Mouse (Mus musculus): ENCODE data around the gene Ccdc154. TPM values are rescaled to one million over a fixed set of nuclear protein-coding genes. Genes with fewer than 3 reads are reported as not detected.
"Not testable (repeated sequence)": the region's sequence is repeated elsewhere in the genome, so short reads cannot be mapped to it uniquely, and the experiment has no call there.

Gene Ccdc154
- not detected in 2 replicates for polyA plus RNA-seq (2015; fragmentation: Nextera tagmentation; extraction: Ambion mirVana)

- ATAC-seq = no peak
- Histone ChIP-seq H3K27ac (no peak within 1 kb of the TSS), H3K9me3 (replicated peaks) (no peaks in the 10 kb centered on the region), H3K36me3 (ENCODE audit: poor library complexity, severe bottlenecking) (peaks cover 48% of the 10 kb centered on the region), H3K4me3 (no peak within 1 kb of the TSS), H3K9ac (no peak within 1 kb of the TSS), H3K4me1 (no peaks in the 10 kb centered on the region), H3K27me3 (no peaks in the 10 kb centered on the region), H3K4me2 (no peak within 1 kb of the TSS)
- WGBS = 93% methylated on average over 1 of the region's 1 CpGs
These were observed at the start of gene Ccdc154 for GRCm38 (mm10) chr17:25162161-25162560. Gene Ccdc154, plus strand, starts transcription at chr17:25162461.

- Histone ChIP-seq H3K27ac (peak overlapping the region; percentile 89), H3K4me1 (peaks cover 18% of the 10 kb centered on the region)
These were observed 47.2 kb upstream of the Ccdc154 start for GRCm38 (mm10) chr17:25114908-25115645.

GRCm38 (mm10) chr17:25115664-25116432, 46.4 kb upstream of the Ccdc154 start, which contains the start of gene Telo2:
Gene Telo2, minus strand, starts transcription at chr17:25115967.
- Histone ChIP-seq H3K27me3 (peaks cover 4% of the 10 kb centered on the region), H3K4me1 (peaks cover 18% of the 10 kb centered on the region), H3K9ac (peak within 1 kb of the TSS; percentile 76), H3K36me3 (ENCODE audit: poor library complexity, severe bottlenecking) (peaks cover 27% of the 10 kb centered on the region), H3K4me2 (peak within 1 kb of the TSS; percentile 97), H3K9me3 (replicated peaks) (no peaks in the 10 kb centered on the region), H3K27ac (peak within 1 kb of the TSS; percentile 89), H3K4me3 (peak within 1 kb of the TSS; percentile 58)
- WGBS = 4% methylated on average over 40 of the region's 40 CpGs
- ATAC-seq = peak; percentile 94

More at GRCm38 (mm10) chr17:25114908-25115645, 47.2 kb upstream of the Ccdc154 start:
- H3K9ac ChIP-seq = peak overlapping the region; percentile 76
- H3K27me3 ChIP-seq = peaks cover 4% of the 10 kb centered on the region
- H3K4me3 ChIP-seq = peak overlapping the region; percentile 58
- peaks cover 35% of the 10 kb centered on the region for H3K36me3 ChIP-seq (ENCODE audit: poor library complexity, severe bottlenecking)
- H3K9me3 ChIP-seq (replicated peaks) = no peaks in the 10 kb centered on the region
- peak overlapping the region; percentile 97 for H3K4me2 ChIP-seq
- no peak for ATAC-seq
- 13% methylated on average over 23 of the region's 23 CpGs for WGBS

- no peak for ATAC-seq
- peaks cover 15% of the 10 kb centered on the region for H3K36me3 ChIP-seq (ENCODE audit: poor library complexity, severe bottlenecking)
- 34% methylated on average over 4 of the region's 4 CpGs for WGBS
- H3K9ac ChIP-seq = no peak overlapping the region
- no peak overlapping the region for H3K27ac ChIP-seq
- H3K27me3 ChIP-seq = peaks cover 7% of the 10 kb centered on the region
- peak overlapping the region; percentile 7; the same call in 1 of the 2 replicates for H3K4me2 ChIP-seq
- no peak overlapping the region for H3K4me3 ChIP-seq
- H3K9me3 ChIP-seq (replicated peaks) = no peaks in the 10 kb centered on the region
- peaks cover 14% of the 10 kb centered on the region for H3K4me1 ChIP-seq
These were observed 45.0 kb upstream of the Ccdc154 start for GRCm38 (mm10) chr17:25117263-25117662.

GRCm38 (mm10) chr17:25120406-25120805, 41.9 kb upstream of the Ccdc154 start, which contains the start of gene Ptx4:
Gene Ptx4, plus strand, starts transcription at chr17:25120760.
- no peak within 1 kb of the TSS for H3K27ac ChIP-seq
- 44% methylated on average over 3 of the region's 3 CpGs for WGBS

GRCm38 (mm10) chr17:25123979-25124378, 38.3 kb upstream of the Ccdc154 start:
- Histone ChIP-seq H3K27ac (no peak overlapping the region), H3K36me3 (ENCODE audit: poor library complexity, severe bottlenecking) (no peaks in the 10 kb centered on the region), H3K27me3 (peaks cover 11% of the 10 kb centered on the region), H3K4me3 (no peak overlapping the region), H3K4me2 (no peak overlapping the region), H3K4me1 (no peaks in the 10 kb centered on the region), H3K9me3 (replicated peaks) (no peaks in the 10 kb centered on the region), H3K9ac (no peak overlapping the region)
- ATAC-seq = no peak
- WGBS = 29% methylated on average over 7 of the region's 7 CpGs

More at GRCm38 (mm10) chr17:25120406-25120805, 41.9 kb upstream of the Ccdc154 start, which contains the start of gene Ptx4:
- Histone ChIP-seq H3K4me3 (no peak within 1 kb of the TSS), H3K9ac (no peak within 1 kb of the TSS), H3K4me2 (no peak within 1 kb of the TSS), H3K9me3 (replicated peaks) (no peaks in the 10 kb centered on the region), H3K27me3 (peaks cover 13% of the 10 kb centered on the region), H3K36me3 (ENCODE audit: poor library complexity, severe bottlenecking) (no peaks in the 10 kb centered on the region), H3K4me1 (peaks cover 5% of the 10 kb centered on the region)
- no peak for ATAC-seq

GRCm38 (mm10) chr17:25125442-25126060, 36.7 kb upstream of the Ccdc154 start:
- H3K36me3 ChIP-seq (ENCODE audit: poor library complexity, severe bottlenecking); H3K4me3 ChIP-seq; H3K27ac ChIP-seq; H3K4me1 ChIP-seq; H3K27me3 ChIP-seq; H3K9ac ChIP-seq; ATAC-seq; H3K4me2 ChIP-seq; H3K9me3 ChIP-seq (replicated peaks): not testable (repeated sequence)
- WGBS = 75% methylated on average over 3 of the region's 3 CpGs

GRCm38 (mm10) chr17:25127079-25127478, 35.2 kb upstream of the Ccdc154 start:
- Histone ChIP-seq H3K4me3 (no peak overlapping the region), H3K4me2 (no peak overlapping the region), H3K36me3 (ENCODE audit: poor library complexity, severe bottlenecking) (no peaks in the 10 kb centered on the region)

GRCm38 (mm10) chr17:25127681-25128080, 34.6 kb upstream of the Ccdc154 start:
- Histone ChIP-seq H3K36me3 (ENCODE audit: poor library complexity, severe bottlenecking) (no peaks in the 10 kb centered on the region), H3K9ac (no peak overlapping the region), H3K4me3 (no peak overlapping the region), H3K27ac (no peak overlapping the region), H3K9me3 (replicated peaks) (no peaks in the 10 kb centered on the region), H3K27me3 (peaks cover 4% of the 10 kb centered on the region; the same call in 1 of the 2 replicates), H3K4me2 (no peak overlapping the region), H3K4me1 (no peaks in the 10 kb centered on the region)
- ATAC-seq = no peak
- WGBS = 68% methylated on average over 9 of the region's 9 CpGs

More at GRCm38 (mm10) chr17:25127079-25127478, 35.2 kb upstream of the Ccdc154 start:
- Histone ChIP-seq H3K9ac (no peak overlapping the region), H3K27me3 (peaks cover 5% of the 10 kb centered on the region; the same call in 1 of the 2 replicates), H3K27ac (no peak overlapping the region), H3K9me3 (replicated peaks) (no peaks in the 10 kb centered on the region), H3K4me1 (no peaks in the 10 kb centered on the region)
- WGBS = 66% methylated on average over 8 of the region's 8 CpGs
- no peak for ATAC-seq

GRCm38 (mm10) chr17:25130060-25130459, 32.2 kb upstream of the Ccdc154 start:
- WGBS = 94% methylated on average over 1 of the region's 1 CpGs
- no peak overlapping the region for H3K4me2 ChIP-seq
- no peak overlapping the region for H3K9ac ChIP-seq
- H3K36me3 ChIP-seq (ENCODE audit: poor library complexity, severe bottlenecking) = no peaks in the 10 kb centered on the region
- peaks cover 12% of the 10 kb centered on the region for H3K4me1 ChIP-seq
- no peak for ATAC-seq
- no peak overlapping the region for H3K27ac ChIP-seq
- no peaks in the 10 kb centered on the region for H3K9me3 ChIP-seq (replicated peaks)
- no peaks in the 10 kb centered on the region for H3K27me3 ChIP-seq
- H3K4me3 ChIP-seq = no peak overlapping the region

GRCm38 (mm10) chr17:25133275-25133698, 29.0 kb upstream of the Ccdc154 start, which contains the start of gene Clcn7:
Gene Clcn7, plus strand, starts transcription at chr17:25133391.
- Histone ChIP-seq H3K9ac (peak within 1 kb of the TSS; percentile 91), H3K4me1 (peaks cover 17% of the 10 kb centered on the region), H3K27me3 (no peaks in the 10 kb centered on the region), H3K4me3 (peak within 1 kb of the TSS; percentile 97), H3K9me3 (replicated peaks) (no peaks in the 10 kb centered on the region), H3K27ac (peak within 1 kb of the TSS; percentile 31; the same call in 1 of the 2 replicates), H3K4me2 (peak within 1 kb of the TSS; percentile 84), H3K36me3 (ENCODE audit: poor library complexity, severe bottlenecking) (peaks cover 4% of the 10 kb centered on the region; the same call in 1 of the 2 replicates)
- under 1% methylated on average over 40 of the region's 40 CpGs for WGBS
- ATAC-seq = peak; percentile 95
